Mouse (Mus musculus): ENCODE results near the gene Dhx16. TPM values are rescaled to one million over a fixed set of nuclear protein-coding genes. Genes with fewer than 3 reads are reported as not detected.
"Not testable (repeated sequence)": the region's sequence is repeated elsewhere in the genome, so short reads cannot be mapped to it uniquely, and the experiment has no call there.

The Dhx16 gene
- polyA plus RNA-seq, 1 experiment from 2014 or later, result 54.3 TPM

- H3K4me1 ChIP-seq, result peaks cover 51% of the 10 kb centered on the region
- not testable (repeated sequence) for DNase-seq (ENCODE audit: low spot score)
Observed at GRCm38 (mm10) chr17:35839002-35839401, 40.6 kb upstream of the Dhx16 start.

GRCm38 (mm10) chr17:35840561-35840960 lies 39.1 kb upstream of the Dhx16 start:
- WGBS, result 59% methylated on average over 14 of the region's 14 CpGs
- Histone ChIP-seq H3K27ac (replicated peaks) (peak overlapping the region; percentile 93), H3K9me3 (replicated peaks) (no peaks in the 10 kb centered on the region)

More at GRCm38 (mm10) chr17:35839002-35839401, 40.6 kb upstream of the Dhx16 start:
- WGBS, result 51% methylated on average over 3 of the region's 3 CpGs
- peak overlapping the region; percentile 99 for H3K27ac ChIP-seq (replicated peaks)
- not testable (repeated sequence) for H3K9me3 ChIP-seq (replicated peaks); H3K27me3 ChIP-seq (ENCODE audit: low read depth, poor library complexity, severe bottlenecking)
- peaks cover 34% of the 10 kb centered on the region for H3K36me3 ChIP-seq
- peak overlapping the region; percentile 80 for H3K4me3 ChIP-seq

GRCm38 (mm10) chr17:35841076-35841950 lies 38.3 kb upstream of the Dhx16 start, which contains the start of gene Mdc1:
Gene Mdc1 (plus strand): TSS chr17:35841515.
- H3K4me3 ChIP-seq, result peak within 1 kb of the TSS; percentile 70
- H3K4me1 ChIP-seq, result peaks cover 29% of the 10 kb centered on the region
- H3K27ac ChIP-seq (replicated peaks), result peak within 1 kb of the TSS; percentile 93
- no peaks in the 10 kb centered on the region for H3K9me3 ChIP-seq (replicated peaks)
- peaks cover 33% of the 10 kb centered on the region for H3K36me3 ChIP-seq
- DNase-seq (ENCODE audit: low spot score), result peak; percentile 100
- under 1% methylated on average over 59 of the region's 59 CpGs for WGBS
- no peaks in the 10 kb centered on the region for H3K27me3 ChIP-seq (ENCODE audit: low read depth, poor library complexity, severe bottlenecking)

More at GRCm38 (mm10) chr17:35840561-35840960, 39.1 kb upstream of the Dhx16 start:
- Histone ChIP-seq H3K36me3 (peaks cover 33% of the 10 kb centered on the region), H3K4me3 (peak overlapping the region; percentile 70), H3K4me1 (peaks cover 37% of the 10 kb centered on the region), H3K27me3 (ENCODE audit: low read depth, poor library complexity, severe bottlenecking) (no peaks in the 10 kb centered on the region)
- no peak for DNase-seq (ENCODE audit: low spot score)

- H3K36me3 ChIP-seq, result peaks cover 33% of the 10 kb centered on the region
Observed at GRCm38 (mm10) chr17:35842006-35842405, 37.6 kb upstream of the Dhx16 start.

GRCm38 (mm10) chr17:35843514-35843913 lies 36.1 kb upstream of the Dhx16 start:
- DNase-seq (ENCODE audit: low spot score), result no peak
- Histone ChIP-seq H3K4me3 (peak overlapping the region; percentile 70; the same call in 1 of the 2 replicates), H3K9me3 (replicated peaks) (no peaks in the 10 kb centered on the region), H3K27me3 (ENCODE audit: low read depth, poor library complexity, severe bottlenecking) (no peaks in the 10 kb centered on the region), H3K27ac (replicated peaks) (no peak overlapping the region), H3K4me1 (peaks cover 26% of the 10 kb centered on the region), H3K36me3 (peaks cover 48% of the 10 kb centered on the region)
- 97% methylated on average over 3 of the region's 3 CpGs for WGBS

More at GRCm38 (mm10) chr17:35842006-35842405, 37.6 kb upstream of the Dhx16 start:
- 26% methylated on average over 11 of the region's 11 CpGs for WGBS
- peaks cover 27% of the 10 kb centered on the region for H3K4me1 ChIP-seq
- DNase-seq (ENCODE audit: low spot score), result peak; percentile 25
- H3K27ac ChIP-seq (replicated peaks), result peak overlapping the region; percentile 93
- H3K9me3 ChIP-seq (replicated peaks), result no peaks in the 10 kb centered on the region
- H3K4me3 ChIP-seq, result peak overlapping the region; percentile 70
- H3K27me3 ChIP-seq (ENCODE audit: low read depth, poor library complexity, severe bottlenecking), result no peaks in the 10 kb centered on the region

GRCm38 (mm10) chr17:35848112-35848511 lies 31.5 kb upstream of the Dhx16 start:
- Histone ChIP-seq H3K36me3 (peaks cover 94% of the 10 kb centered on the region), H3K4me3 (no peak overlapping the region; the same call in 1 of the 2 replicates), H3K27ac (replicated peaks) (no peak overlapping the region), H3K4me1 (peaks cover 2% of the 10 kb centered on the region), H3K9me3 (replicated peaks) (no peaks in the 10 kb centered on the region), H3K27me3 (ENCODE audit: low read depth, poor library complexity, severe bottlenecking) (no peaks in the 10 kb centered on the region)
- WGBS, result 76% methylated on average over 1 of the region's 1 CpGs
- no peak for DNase-seq (ENCODE audit: low spot score)

- no peaks in the 10 kb centered on the region for H3K9me3 ChIP-seq (replicated peaks)
- peaks cover 99% of the 10 kb centered on the region for H3K36me3 ChIP-seq
- 91% methylated on average over 3 of the region's 3 CpGs for WGBS
- no peak overlapping the region for H3K4me3 ChIP-seq
- no peaks in the 10 kb centered on the region for H3K27me3 ChIP-seq (ENCODE audit: low read depth, poor library complexity, severe bottlenecking)
- DNase-seq (ENCODE audit: low spot score), result no peak
- H3K27ac ChIP-seq (replicated peaks), result no peak overlapping the region
- H3K4me1 ChIP-seq, result no peaks in the 10 kb centered on the region
Observed at GRCm38 (mm10) chr17:35850974-35851373, 28.6 kb upstream of the Dhx16 start.

GRCm38 (mm10) chr17:35859371-35859770 lies 20.2 kb upstream of the Dhx16 start:
- 85% methylated on average over 1 of the region's 1 CpGs for WGBS
- Histone ChIP-seq H3K4me1 (peaks cover 22% of the 10 kb centered on the region), H3K27ac (replicated peaks) (no peak overlapping the region), H3K27me3 (ENCODE audit: low read depth, poor library complexity, severe bottlenecking) (no peaks in the 10 kb centered on the region), H3K36me3 (peaks cover 66% of the 10 kb centered on the region), H3K4me3 (no peak overlapping the region), H3K9me3 (replicated peaks) (no peaks in the 10 kb centered on the region)
- DNase-seq (ENCODE audit: low spot score), result no peak

- no peak overlapping the region for H3K27ac ChIP-seq (replicated peaks)
- no peaks in the 10 kb centered on the region for H3K27me3 ChIP-seq (ENCODE audit: low read depth, poor library complexity, severe bottlenecking)
- H3K4me3 ChIP-seq, result 0 out of 2 replicates have a peak overlapping the region, but pooled peaks have one; percentile 71
- peaks cover 64% of the 10 kb centered on the region for H3K36me3 ChIP-seq
- H3K9me3 ChIP-seq (replicated peaks), result no peaks in the 10 kb centered on the region
- DNase-seq (ENCODE audit: low spot score), result no peak
- peaks cover 26% of the 10 kb centered on the region for H3K4me1 ChIP-seq
- 68% methylated on average over 2 of the region's 2 CpGs for WGBS
Observed at GRCm38 (mm10) chr17:35859835-35860234, 19.8 kb upstream of the Dhx16 start.

- Histone ChIP-seq H3K36me3 (peaks cover 56% of the 10 kb centered on the region), H3K4me1 (peaks cover 36% of the 10 kb centered on the region), H3K4me3 (peak overlapping the region; percentile 71), H3K27me3 (ENCODE audit: low read depth, poor library complexity, severe bottlenecking) (no peaks in the 10 kb centered on the region), H3K9me3 (replicated peaks) (no peaks in the 10 kb centered on the region), H3K27ac (replicated peaks) (peak overlapping the region; percentile 95)
- 8% methylated on average over 12 of the region's 12 CpGs for WGBS
- DNase-seq (ENCODE audit: low spot score), result no peak
Observed at GRCm38 (mm10) chr17:35860831-35861197, 18.8 kb upstream of the Dhx16 start.

- peak within 1 kb of the TSS; percentile 95 for H3K27ac ChIP-seq (replicated peaks)
- under 1% methylated on average over 47 of the region's 47 CpGs for WGBS
- peak within 1 kb of the TSS; percentile 71 for H3K4me3 ChIP-seq
- H3K4me1 ChIP-seq, result peaks cover 39% of the 10 kb centered on the region
- peaks cover 52% of the 10 kb centered on the region for H3K36me3 ChIP-seq
- no peaks in the 10 kb centered on the region for H3K9me3 ChIP-seq (replicated peaks)
- no peaks in the 10 kb centered on the region for H3K27me3 ChIP-seq (ENCODE audit: low read depth, poor library complexity, severe bottlenecking)
- DNase-seq (ENCODE audit: low spot score), result peak; percentile 92
Observed at GRCm38 (mm10) chr17:35861198-35861857, 18.3 kb upstream of the Dhx16 start, which contains the start of gene Nrm. Gene Nrm (plus strand): TSS chr17:35861318.

GRCm38 (mm10) chr17:35864832-35865353 lies 14.7 kb upstream of the Dhx16 start:
- Histone ChIP-seq H3K27me3 (ENCODE audit: low read depth, poor library complexity, severe bottlenecking) (no peaks in the 10 kb centered on the region), H3K27ac (replicated peaks) (peak overlapping the region; percentile 99), H3K36me3 (peaks cover 38% of the 10 kb centered on the region), H3K4me3 (peak overlapping the region; percentile 82), H3K4me1 (peaks cover 75% of the 10 kb centered on the region), H3K9me3 (replicated peaks) (no peaks in the 10 kb centered on the region)
- peak; percentile 27 for DNase-seq (ENCODE audit: low spot score)
- WGBS, result 21% methylated on average over 10 of the region's 10 CpGs

Data from midbrain, embryonic 10.5 days (tissue).